Mouse (Mus musculus): ENCODE data around the gene Csf2rb.

DNA sequence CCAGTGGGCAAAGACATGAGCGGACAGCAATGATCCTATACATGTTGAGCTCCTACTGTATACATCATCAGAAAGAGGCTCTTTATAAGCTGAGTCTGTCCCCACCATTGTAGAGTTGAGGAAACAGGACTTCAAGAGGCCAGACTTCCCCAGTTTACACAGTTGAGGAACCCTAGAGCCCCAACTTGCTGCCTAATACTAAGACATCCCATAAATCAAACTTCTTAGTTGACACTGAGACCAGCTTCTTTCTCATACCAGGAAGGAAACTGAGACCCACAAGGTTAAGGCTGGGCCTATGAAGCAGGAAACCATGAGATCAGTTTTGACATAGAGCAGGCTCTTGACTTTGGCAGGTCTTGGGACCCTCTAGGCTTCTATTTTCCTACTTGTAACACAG is 60.0 kb downstream of the Csf2rb start:
- TF ChIP-seq CTCF (IDR thresholded peaks at IDR 0.05; ENCODE audit: control insufficient read depth, insufficient read depth, insufficient replicate concordance, low read depth, low read length): no peak
- no peak for TF ChIP-seq POLR2A (IDR thresholded peaks at IDR 0.05; ENCODE audit: control insufficient read depth, low read depth, low read length)

All from testis, adult 2 months (tissue).